Mouse (Mus musculus): ENCODE results near the gene Tcf12. TPM values are rescaled to one million over a fixed set of nuclear protein-coding genes. Genes with fewer than 3 reads are reported as not detected.

The Tcf12 gene
- polyA plus RNA-seq, 1 experiment from 2014 or later = 8.3 TPM

DNA sequence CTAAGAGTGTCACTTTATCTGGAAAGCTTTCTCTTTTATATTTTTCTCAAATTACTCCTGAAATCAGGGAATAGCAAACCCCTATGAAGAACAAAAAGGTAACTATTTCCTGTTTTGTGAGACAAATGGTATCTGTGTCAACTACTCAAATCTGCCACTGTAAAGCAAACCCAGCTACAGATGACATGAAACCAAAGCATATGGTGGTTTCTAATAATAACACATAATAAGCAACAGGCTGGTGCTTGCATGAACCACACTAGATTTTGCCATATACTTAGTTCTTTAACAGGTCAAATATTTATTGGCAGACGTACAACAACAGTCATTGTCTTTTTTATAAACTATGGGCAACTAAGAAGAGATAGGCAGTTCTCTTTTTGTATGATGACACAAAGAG is 253.7 kb downstream of the Tcf12 start:
- Histone ChIP-seq H3K9ac (replicated peaks) (no peak overlapping the region), H3K9me3 (ENCODE audit: low read length) (no peaks in the 10 kb centered on the region), H3K27me3 (ENCODE audit: insufficient read depth, low read length) (no peaks in the 10 kb centered on the region), H3K27ac (ENCODE audit: low read depth) (no peak overlapping the region), H3K4me2 (ENCODE audit: low read depth, low read length) (no peak overlapping the region), H3K4me1 (ENCODE audit: insufficient read depth) (no peaks in the 10 kb centered on the region), H3K36me3 (replicated peaks; ENCODE audit: insufficient read depth, low read length) (peaks cover 49% of the 10 kb centered on the region), H3K4me3 (ENCODE audit: low read depth, low read length) (no peak overlapping the region)
- 82% methylated on average over 1 of the region's 1 CpGs for WGBS (ENCODE audit: insufficient replicate concordance)
- ATAC-seq (no peak), DNase-seq (no peak)
- no peak for TF ChIP-seq EP300 (IDR thresholded peaks at IDR 0.05; ENCODE audit: low read depth)
- no peak for TF ChIP-seq CTCF (IDR thresholded peaks at IDR 0.05; ENCODE audit: low read depth)

- DNase-seq (no peak), ATAC-seq (no peak)
- no peak overlapping the region for H3K27ac ChIP-seq (ENCODE audit: low read depth)
- no peaks in the 10 kb centered on the region for H3K27me3 ChIP-seq (ENCODE audit: insufficient read depth, low read length)
- peaks cover 53% of the 10 kb centered on the region for H3K36me3 ChIP-seq (replicated peaks; ENCODE audit: insufficient read depth, low read length)
- TF ChIP-seq EP300 (IDR thresholded peaks at IDR 0.05; ENCODE audit: low read depth) = no peak
- H3K9ac ChIP-seq (replicated peaks) = no peak overlapping the region
- H3K4me2 ChIP-seq (ENCODE audit: low read depth, low read length) = no peak overlapping the region
- H3K9me3 ChIP-seq (ENCODE audit: low read length) = no peaks in the 10 kb centered on the region
- no peak overlapping the region for H3K4me3 ChIP-seq (ENCODE audit: low read depth, low read length)
- no peaks in the 10 kb centered on the region for H3K4me1 ChIP-seq (ENCODE audit: insufficient read depth)
- 73% methylated on average over 3 of the region's 3 CpGs for WGBS (ENCODE audit: insufficient replicate concordance)
Measured at GRCm38 (mm10) chr9:71853904-71854303, 257.8 kb downstream of the Tcf12 start.

DNA sequence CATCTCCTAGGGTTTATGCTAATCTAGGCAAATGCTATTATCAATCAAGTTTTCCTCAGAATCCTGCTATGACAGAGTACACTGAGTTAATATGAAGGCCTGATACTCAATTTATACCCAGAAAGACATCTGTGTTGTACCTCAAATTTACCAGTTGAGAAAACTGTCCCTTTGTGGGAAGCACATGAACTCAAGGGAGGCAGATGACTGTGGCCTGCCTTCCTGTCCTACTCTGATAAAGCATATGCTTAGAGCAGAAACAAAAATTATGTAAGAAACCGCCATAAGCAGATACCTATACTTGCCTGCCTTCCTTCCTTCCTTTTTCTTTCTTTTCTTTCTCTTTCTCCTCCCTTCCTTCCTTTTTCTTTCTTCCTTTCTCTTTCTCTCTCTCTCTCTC is 261.4 kb downstream of the Tcf12 start:
- Histone ChIP-seq H3K4me3 (ENCODE audit: low read depth, low read length) (no peak overlapping the region), H3K36me3 (replicated peaks; ENCODE audit: insufficient read depth, low read length) (peaks cover 46% of the 10 kb centered on the region), H3K4me1 (ENCODE audit: insufficient read depth) (no peaks in the 10 kb centered on the region), H3K9ac (replicated peaks) (no peak overlapping the region), H3K4me2 (ENCODE audit: low read depth, low read length) (no peak overlapping the region), H3K9me3 (ENCODE audit: low read length) (no peaks in the 10 kb centered on the region), H3K27me3 (ENCODE audit: insufficient read depth, low read length) (no peaks in the 10 kb centered on the region), H3K27ac (ENCODE audit: low read depth) (no peak overlapping the region)
- ATAC-seq (no peak), DNase-seq (no peak)
- TF ChIP-seq CTCF (IDR thresholded peaks at IDR 0.05; ENCODE audit: low read depth) (no peak), EP300 (IDR thresholded peaks at IDR 0.05; ENCODE audit: low read depth) (no peak)
- WGBS (ENCODE audit: insufficient replicate concordance) = 46% methylated on average over 1 of the region's 1 CpGs

GRCm38 (mm10) chr9:71848392-71848791 is 263.3 kb downstream of the Tcf12 start:
- ATAC-seq (no peak), DNase-seq (no peak)
- Histone ChIP-seq H3K4me3 (ENCODE audit: low read depth, low read length) (no peak overlapping the region), H3K9ac (replicated peaks) (no peak overlapping the region), H3K4me2 (ENCODE audit: low read depth, low read length) (no peak overlapping the region), H3K27me3 (ENCODE audit: insufficient read depth, low read length) (no peaks in the 10 kb centered on the region), H3K4me1 (ENCODE audit: insufficient read depth) (no peaks in the 10 kb centered on the region), H3K9me3 (ENCODE audit: low read length) (no peaks in the 10 kb centered on the region), H3K27ac (ENCODE audit: low read depth) (no peak overlapping the region), H3K36me3 (replicated peaks; ENCODE audit: insufficient read depth, low read length) (peaks cover 39% of the 10 kb centered on the region)
- TF ChIP-seq EP300 (IDR thresholded peaks at IDR 0.05; ENCODE audit: low read depth) (no peak), CTCF (IDR thresholded peaks at IDR 0.05; ENCODE audit: low read depth) (no peak)
- 61% methylated on average over 3 of the region's 3 CpGs for WGBS (ENCODE audit: insufficient replicate concordance)

DNA sequence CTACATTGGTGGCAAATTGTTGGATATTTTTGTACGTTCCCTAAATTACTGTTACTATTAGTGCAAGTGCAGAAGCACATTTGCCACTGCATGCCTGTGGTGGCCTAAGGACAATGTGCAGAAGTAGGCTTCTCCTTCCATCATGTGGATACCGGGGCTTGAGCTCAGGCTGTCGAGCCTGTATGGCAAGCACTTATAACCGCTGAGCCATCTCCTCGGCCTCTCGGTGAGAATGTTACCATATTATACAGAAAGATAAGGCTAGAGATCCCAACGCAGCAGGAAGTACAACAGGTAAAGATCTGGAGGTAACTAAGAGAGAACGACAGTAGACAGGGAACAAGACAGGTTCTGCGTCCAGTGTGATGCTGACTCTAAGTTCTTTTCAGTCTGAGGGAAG is 263.8 kb downstream of the Tcf12 start:
- WGBS (ENCODE audit: insufficient replicate concordance) = 73% methylated on average over 9 of the region's 9 CpGs
- H3K9ac ChIP-seq (replicated peaks) = no peak overlapping the region
- peaks cover 38% of the 10 kb centered on the region for H3K36me3 ChIP-seq (replicated peaks; ENCODE audit: insufficient read depth, low read length)
- H3K4me2 ChIP-seq (ENCODE audit: low read depth, low read length) = no peak overlapping the region
- ATAC-seq = no peak
- no peaks in the 10 kb centered on the region for H3K4me1 ChIP-seq (ENCODE audit: insufficient read depth)
- no peak for DNase-seq
- no peak overlapping the region for H3K27ac ChIP-seq (ENCODE audit: low read depth)
- no peaks in the 10 kb centered on the region for H3K9me3 ChIP-seq (ENCODE audit: low read length)
- H3K27me3 ChIP-seq (ENCODE audit: insufficient read depth, low read length) = no peaks in the 10 kb centered on the region
- no peak for TF ChIP-seq EP300 (IDR thresholded peaks at IDR 0.05; ENCODE audit: low read depth)
- no peak overlapping the region for H3K4me3 ChIP-seq (ENCODE audit: low read depth, low read length)

GRCm38 (mm10) chr9:71841850-71842249 is 269.8 kb downstream of the Tcf12 start:
- Histone ChIP-seq H3K9ac (replicated peaks) (no peak overlapping the region), H3K4me2 (ENCODE audit: low read depth, low read length) (no peak overlapping the region), H3K9me3 (ENCODE audit: low read length) (no peaks in the 10 kb centered on the region), H3K4me1 (ENCODE audit: insufficient read depth) (peaks cover 5% of the 10 kb centered on the region; the same call in 1 of the 2 replicates), H3K27ac (ENCODE audit: low read depth) (no peak overlapping the region), H3K36me3 (replicated peaks; ENCODE audit: insufficient read depth, low read length) (peaks cover 20% of the 10 kb centered on the region), H3K4me3 (ENCODE audit: low read depth, low read length) (no peak overlapping the region), H3K27me3 (ENCODE audit: insufficient read depth, low read length) (no peaks in the 10 kb centered on the region)
- DNase-seq (no peak), ATAC-seq (no peak)
- TF ChIP-seq CTCF (IDR thresholded peaks at IDR 0.05; ENCODE audit: low read depth) = no peak
- WGBS (ENCODE audit: insufficient replicate concordance) = 81% methylated on average over 5 of the region's 5 CpGs

- Histone ChIP-seq H3K27ac (ENCODE audit: low read depth) (no peak overlapping the region), H3K27me3 (ENCODE audit: insufficient read depth, low read length) (no peaks in the 10 kb centered on the region), H3K9me3 (ENCODE audit: low read length) (no peaks in the 10 kb centered on the region), H3K9ac (replicated peaks) (no peak overlapping the region), H3K36me3 (replicated peaks; ENCODE audit: insufficient read depth, low read length) (no peaks in the 10 kb centered on the region), H3K4me3 (ENCODE audit: low read depth, low read length) (no peak overlapping the region), H3K4me2 (ENCODE audit: low read depth, low read length) (no peak overlapping the region), H3K4me1 (ENCODE audit: insufficient read depth) (peaks cover 5% of the 10 kb centered on the region; the same call in 1 of the 2 replicates)
- DNase-seq = peak; percentile 24
- WGBS (ENCODE audit: insufficient replicate concordance) = 60% methylated on average over 5 of the region's 5 CpGs
- no peak; the same call in 1 of the 2 replicates for ATAC-seq
- TF ChIP-seq CTCF (IDR thresholded peaks at IDR 0.05; ENCODE audit: low read depth) (no peak), EP300 (IDR thresholded peaks at IDR 0.05; ENCODE audit: low read depth) (no peak)
Measured at GRCm38 (mm10) chr9:71837366-71837765, 274.3 kb downstream of the Tcf12 start.
